Mouse (Mus musculus): Measurements from ENCODE around the gene Hist1h4b. TPM values are rescaled to one million over a fixed set of nuclear protein-coding genes. Genes with fewer than 3 reads are reported as not detected.
"Not testable (repeated sequence)": the region's sequence is repeated elsewhere in the genome, so short reads cannot be mapped to it uniquely, and the experiment has no call there.

Gene Hist1h4b
- 2.8 and 7.1 TPM in 2 replicates for polyA plus RNA-seq (2016; fragmentation: Nextera tagmentation; extraction: Ambion mirVana)

DNA sequence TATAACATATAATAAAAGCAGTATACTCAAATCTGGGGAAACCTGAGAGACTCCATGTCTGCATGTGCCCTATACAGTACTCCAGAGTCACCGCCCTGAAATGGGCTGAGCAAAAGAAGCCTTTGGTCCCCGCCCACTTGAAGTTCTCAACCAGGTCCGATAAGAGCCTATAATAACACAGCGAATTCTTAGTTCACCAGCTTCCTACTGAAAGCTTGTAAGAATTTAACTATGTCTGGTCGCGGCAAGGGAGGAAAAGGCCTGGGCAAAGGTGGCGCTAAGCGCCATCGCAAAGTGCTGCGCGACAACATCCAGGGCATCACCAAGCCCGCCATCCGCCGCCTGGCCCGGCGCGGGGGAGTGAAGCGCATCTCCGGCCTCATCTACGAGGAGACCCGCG, at the start of gene Hist1h4b:
TSS of gene Hist1h4b (plus strand) at position 224 of the 400 bp plus-strand sequence.
- Histone ChIP-seq H3K36me3 (replicated peaks) (no peaks in the 10 kb centered on the region), H3K4me1 (peaks cover 27% of the 10 kb centered on the region), H3K27me3 (replicated peaks; ENCODE audit: low read depth, poor library complexity, severe bottlenecking) (no peaks in the 10 kb centered on the region), H3K27ac (replicated peaks) (peak within 1 kb of the TSS; percentile 92), H3K9me3 (no peaks in the 10 kb centered on the region), H3K4me3 (peak within 1 kb of the TSS; percentile 60)
- DNase-seq (ENCODE audit: low spot score): peak; percentile 91
- under 1% methylated on average over 17 of the region's 22 CpGs for WGBS

DNA sequence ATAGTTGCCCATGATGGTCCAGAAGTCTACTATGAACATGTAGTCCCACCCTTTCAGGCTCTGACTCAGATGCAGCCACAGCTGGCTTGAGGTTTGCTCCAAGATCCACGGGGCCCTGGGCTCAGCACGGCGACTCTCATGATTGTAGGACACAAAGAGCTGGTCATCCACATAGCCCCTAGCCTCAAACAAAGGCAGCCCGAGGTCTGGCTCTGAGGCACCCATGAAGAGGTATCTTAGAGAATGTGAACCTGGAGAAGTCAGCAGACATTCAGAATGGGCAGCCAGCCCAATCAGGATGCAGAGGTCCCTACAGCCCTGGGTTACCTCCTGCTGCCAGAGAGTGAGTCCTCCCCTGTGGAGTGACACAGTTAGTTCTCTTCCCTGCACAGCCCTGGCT, 48.8 kb upstream of the Hist1h4b start:
- peaks cover 28% of the 10 kb centered on the region for H3K4me1 ChIP-seq
- peaks cover 8% of the 10 kb centered on the region for H3K27me3 ChIP-seq (replicated peaks; ENCODE audit: low read depth, poor library complexity, severe bottlenecking)
- DNase-seq (ENCODE audit: low spot score): no peak
- peak overlapping the region; percentile 48; the same call in 1 of the 2 replicates for H3K27ac ChIP-seq (replicated peaks)
- H3K36me3 ChIP-seq (replicated peaks): no peaks in the 10 kb centered on the region
- 85% methylated on average over 4 of the region's 4 CpGs for WGBS
- H3K4me3 ChIP-seq: no peak overlapping the region
- no peaks in the 10 kb centered on the region for H3K9me3 ChIP-seq

DNA sequence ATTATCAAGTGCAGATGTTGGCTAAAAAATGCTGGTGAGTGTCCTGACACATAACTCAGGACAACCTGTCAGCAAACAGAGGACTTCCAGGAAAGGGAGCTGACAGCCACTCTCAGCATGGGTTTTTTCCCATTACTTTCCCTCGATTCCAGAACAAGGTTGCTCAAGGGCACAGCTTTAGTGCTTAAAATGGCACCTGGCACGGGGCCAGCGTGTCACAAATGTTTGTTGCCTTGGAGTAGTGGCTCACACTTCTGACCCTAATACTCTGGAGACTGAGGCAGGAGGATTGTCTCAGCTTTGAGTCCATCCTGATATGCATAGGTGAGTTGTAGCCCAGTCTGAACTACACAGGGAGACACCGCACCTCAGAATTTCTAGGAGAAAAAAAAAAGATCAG, 48.2 kb upstream of the Hist1h4b start:
- DNase-seq (ENCODE audit: low spot score): no peak

DNA sequence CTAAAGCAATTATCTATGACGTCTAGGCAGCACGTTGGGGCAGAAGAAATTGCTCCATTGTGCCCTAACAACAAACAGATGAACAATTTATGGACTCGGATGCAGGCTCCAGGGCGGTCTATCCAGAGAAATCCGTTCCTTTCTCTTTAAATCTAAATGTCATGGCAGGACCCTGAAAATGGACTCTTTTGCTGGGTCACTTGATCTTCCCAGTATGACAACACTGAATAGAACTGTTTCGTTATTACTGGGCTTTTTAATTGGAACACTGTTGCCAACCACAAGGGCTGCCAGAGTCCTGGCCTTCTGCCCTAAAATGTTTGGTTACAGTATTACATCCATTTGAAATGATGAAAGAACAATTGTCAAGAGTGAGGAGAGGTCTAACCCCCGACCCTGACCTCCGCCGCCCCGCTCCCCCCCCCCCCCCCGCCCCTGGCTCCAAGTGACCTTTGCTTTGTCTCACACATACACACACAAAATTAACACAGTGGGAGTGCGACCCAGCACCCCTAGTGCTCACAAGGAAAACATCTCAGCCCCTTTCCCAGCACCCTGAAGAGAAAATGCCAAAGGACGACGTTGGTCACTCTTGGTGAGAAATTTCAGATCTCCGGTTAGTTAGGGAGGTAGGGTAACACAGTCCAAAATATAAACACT, 47.0 kb upstream of the Hist1h4b start:
- H3K36me3 ChIP-seq (replicated peaks): no peaks in the 10 kb centered on the region
- no peaks in the 10 kb centered on the region for H3K9me3 ChIP-seq
- H3K27me3 ChIP-seq (replicated peaks; ENCODE audit: low read depth, poor library complexity, severe bottlenecking): peaks cover 8% of the 10 kb centered on the region
- peak; percentile 38 for DNase-seq (ENCODE audit: low spot score)
- peak overlapping the region; percentile 81 for H3K27ac ChIP-seq (replicated peaks)
- peaks cover 34% of the 10 kb centered on the region for H3K4me1 ChIP-seq
- H3K4me3 ChIP-seq: peak overlapping the region; percentile 56
- WGBS: 10% methylated on average over 15 of the region's 15 CpGs

More for the DNA sequence above, 48.2 kb upstream of the Hist1h4b start:
- H3K4me3 ChIP-seq: no peak overlapping the region
- 76% methylated on average over 4 of the region's 4 CpGs for WGBS
- no peaks in the 10 kb centered on the region for H3K9me3 ChIP-seq
- H3K27ac ChIP-seq (replicated peaks): no peak overlapping the region
- H3K4me1 ChIP-seq: peaks cover 32% of the 10 kb centered on the region
- no peaks in the 10 kb centered on the region for H3K36me3 ChIP-seq (replicated peaks)
- H3K27me3 ChIP-seq (replicated peaks; ENCODE audit: low read depth, poor library complexity, severe bottlenecking): peaks cover 8% of the 10 kb centered on the region

DNA sequence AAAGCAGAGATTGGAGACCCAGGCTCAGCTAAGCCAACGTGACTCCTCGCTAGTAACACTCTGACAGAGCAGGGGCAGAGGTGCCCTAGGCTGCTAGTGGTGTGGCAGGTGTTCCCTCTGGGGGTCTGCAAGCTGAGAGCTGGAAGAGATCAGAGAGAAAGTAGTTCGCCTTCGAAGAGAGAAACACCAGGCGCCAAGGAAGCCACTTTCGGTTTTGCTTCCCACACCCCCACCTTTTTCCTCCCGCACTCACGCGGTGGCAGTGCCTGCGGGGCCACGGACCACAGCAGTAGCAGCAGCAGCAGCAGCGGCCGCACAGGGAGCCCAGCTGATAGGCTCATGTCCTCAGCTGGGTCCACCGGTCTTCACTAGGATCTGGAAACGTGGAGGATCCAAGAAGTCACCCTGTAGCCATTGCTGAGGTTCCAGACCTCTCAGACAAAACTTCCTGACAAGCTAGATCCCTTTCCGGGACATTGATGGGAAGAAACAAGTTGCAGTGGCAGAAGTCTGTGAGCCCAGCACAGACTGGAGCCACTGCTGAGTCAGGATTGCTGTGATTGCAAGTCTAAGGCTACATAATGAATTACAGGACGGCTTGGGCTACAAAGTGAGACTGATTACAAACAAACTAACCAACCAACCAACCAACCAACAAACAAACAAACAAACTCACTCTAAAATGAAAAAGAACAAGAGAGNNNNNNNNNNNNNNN, 46.3 kb upstream of the Hist1h4b start, which contains the start of gene Hfe:
TSS of gene Hfe (minus strand) at position 481 of the 716 bp plus-strand sequence.
- peaks cover 8% of the 10 kb centered on the region for H3K27me3 ChIP-seq (replicated peaks; ENCODE audit: low read depth, poor library complexity, severe bottlenecking)

DNA sequence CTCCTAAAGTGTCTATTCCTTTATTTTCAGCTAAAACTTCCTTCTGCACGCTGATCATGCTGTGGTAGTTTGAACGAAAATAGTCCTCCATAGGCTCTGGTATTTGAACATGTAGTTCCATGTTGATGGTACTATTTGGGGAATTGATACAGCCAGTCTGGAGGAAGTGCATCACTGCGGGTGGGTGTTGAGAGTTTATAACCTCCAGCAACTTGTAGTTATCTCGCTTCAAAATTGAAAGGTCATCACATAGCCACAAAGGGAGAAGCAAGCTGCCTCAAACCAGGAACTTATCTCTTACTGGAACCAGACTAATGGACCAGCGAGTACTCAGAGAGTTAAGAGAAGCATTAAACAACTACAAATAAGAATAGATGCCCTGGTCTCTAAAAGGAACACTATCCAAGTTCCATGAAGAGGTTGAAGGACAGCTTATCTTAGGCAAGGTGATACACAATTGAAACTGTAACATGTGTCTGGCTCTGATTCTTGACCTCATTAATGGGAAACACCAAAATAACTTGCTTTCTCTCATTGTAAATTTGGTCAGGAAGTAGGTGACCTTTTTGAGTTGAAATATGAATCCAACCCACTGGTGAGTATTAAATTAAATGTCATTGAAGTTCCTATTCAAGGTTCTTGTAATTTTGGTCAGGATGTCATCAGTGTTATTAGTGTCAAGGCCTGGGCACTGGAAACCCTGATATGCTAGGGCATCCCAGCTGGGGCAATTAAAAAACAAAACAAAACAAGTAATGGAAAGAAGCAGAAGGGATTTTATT, 40.4 kb upstream of the Hist1h4b start:
- Histone ChIP-seq H3K36me3 (replicated peaks) (no peaks in the 10 kb centered on the region), H3K9me3 (no peaks in the 10 kb centered on the region), H3K4me1 (peaks cover 16% of the 10 kb centered on the region), H3K4me3 (no peak overlapping the region), H3K27ac (replicated peaks) (no peak overlapping the region), H3K27me3 (replicated peaks; ENCODE audit: low read depth, poor library complexity, severe bottlenecking) (no peaks in the 10 kb centered on the region; the same call in 1 of the 2 replicates)
- 88% methylated on average over 5 of the region's 5 CpGs for WGBS
- no peak for DNase-seq (ENCODE audit: low spot score)

More for the DNA sequence above, 46.3 kb upstream of the Hist1h4b start, which contains the start of gene Hfe:
- 2% methylated on average over 17 of the region's 17 CpGs for WGBS
- DNase-seq (ENCODE audit: low spot score): peak; percentile 66
- Histone ChIP-seq H3K9me3 (no peaks in the 10 kb centered on the region), H3K4me1 (peaks cover 37% of the 10 kb centered on the region), H3K4me3 (peak within 1 kb of the TSS; percentile 56), H3K27ac (replicated peaks) (peak within 1 kb of the TSS; percentile 81), H3K36me3 (replicated peaks) (no peaks in the 10 kb centered on the region)

DNA sequence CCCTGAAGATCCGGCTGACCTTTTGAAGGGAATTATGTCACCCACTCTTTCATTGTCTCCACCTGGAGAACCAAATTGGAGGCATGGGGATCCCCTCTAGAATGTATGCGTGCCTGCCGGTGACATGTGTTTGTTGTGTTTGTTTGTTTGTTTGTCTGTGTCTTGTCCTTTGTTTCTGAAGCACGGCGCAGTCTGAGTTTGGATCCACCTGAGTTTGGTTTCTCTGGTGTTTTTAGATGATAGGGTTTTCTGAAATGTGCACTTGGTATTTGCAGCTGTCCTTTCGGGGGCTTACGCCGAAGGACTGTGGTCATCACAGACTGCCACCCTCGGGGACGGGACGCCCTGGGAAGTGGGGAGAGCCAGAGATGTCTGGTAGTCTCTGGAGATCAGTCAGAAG, 39.6 kb upstream of the Hist1h4b start:
- Histone ChIP-seq H3K36me3 (replicated peaks) (no peaks in the 10 kb centered on the region), H3K4me1 (peaks cover 16% of the 10 kb centered on the region), H3K27ac (replicated peaks) (no peak overlapping the region), H3K4me3 (no peak overlapping the region), H3K27me3 (replicated peaks; ENCODE audit: low read depth, poor library complexity, severe bottlenecking) (no peaks in the 10 kb centered on the region), H3K9me3 (no peaks in the 10 kb centered on the region)
- 54% methylated on average over 11 of the region's 11 CpGs for WGBS
- DNase-seq (ENCODE audit: low spot score): no peak

DNA sequence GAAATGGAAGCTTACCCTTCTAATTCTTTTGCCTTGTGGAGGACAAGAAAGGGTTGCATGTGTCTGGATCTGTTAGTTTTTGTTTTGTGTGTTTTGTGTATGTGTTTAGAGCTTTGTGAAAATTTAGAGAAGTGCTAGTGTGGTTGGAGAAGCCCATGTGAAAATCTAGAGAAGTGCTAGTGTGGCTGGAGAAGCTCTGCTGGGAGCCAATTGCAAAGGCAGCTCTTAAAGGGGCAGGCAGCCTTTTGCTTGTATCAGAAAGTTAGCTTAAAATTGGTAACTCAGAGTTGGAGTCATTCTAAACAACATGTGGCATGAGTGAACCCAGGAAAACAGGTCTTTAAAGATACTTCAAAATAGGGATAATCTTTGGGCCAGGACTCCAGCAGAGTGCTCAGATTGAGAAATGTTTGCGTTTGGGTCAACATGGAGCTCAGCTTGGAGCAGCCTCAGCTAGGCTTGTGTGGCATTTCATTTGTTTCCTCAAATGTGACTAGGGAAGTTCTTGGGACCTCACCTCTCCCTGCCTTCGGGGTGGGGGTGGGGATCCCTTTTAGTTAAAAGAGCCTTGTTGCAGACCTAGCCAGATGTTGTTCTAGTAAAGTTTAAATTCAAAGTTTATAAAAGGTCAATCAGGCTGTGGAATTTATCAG, 39.1 kb upstream of the Hist1h4b start:
- not testable (repeated sequence) for H3K4me3 ChIP-seq; DNase-seq (ENCODE audit: low spot score); H3K27ac ChIP-seq (replicated peaks); H3K9me3 ChIP-seq; H3K27me3 ChIP-seq (replicated peaks; ENCODE audit: low read depth, poor library complexity, severe bottlenecking); H3K36me3 ChIP-seq (replicated peaks)
- H3K4me1 ChIP-seq: peaks cover 16% of the 10 kb centered on the region
- 18% methylated on average over 2 of the region's 2 CpGs for WGBS

DNA sequence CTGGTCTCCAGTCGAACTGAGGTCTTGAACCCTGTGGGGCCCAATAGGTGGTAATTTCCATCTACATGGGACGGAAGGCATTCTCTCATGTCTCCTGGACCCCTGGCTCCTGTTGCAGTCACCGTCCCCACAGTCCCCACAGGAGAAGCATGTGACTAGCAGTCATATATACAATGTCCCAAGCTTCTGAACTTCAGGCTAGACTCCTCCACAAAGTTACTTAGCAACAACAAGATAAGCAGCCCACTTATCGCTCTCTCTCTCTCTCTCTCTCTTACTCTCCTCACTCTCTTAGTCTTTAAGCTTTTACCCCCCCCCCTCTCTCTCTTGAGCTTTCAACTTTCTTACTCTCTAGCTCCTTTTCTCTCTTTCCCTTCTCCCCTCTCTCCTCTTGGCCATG, 32.6 kb upstream of the Hist1h4b start:
- Histone ChIP-seq H3K9me3 (no peaks in the 10 kb centered on the region), H3K27ac (replicated peaks) (no peak overlapping the region), H3K27me3 (replicated peaks; ENCODE audit: low read depth, poor library complexity, severe bottlenecking) (no peaks in the 10 kb centered on the region), H3K4me3 (no peak overlapping the region), H3K36me3 (replicated peaks) (no peaks in the 10 kb centered on the region), H3K4me1 (peaks cover 4% of the 10 kb centered on the region; the same call in 1 of the 2 replicates)
- DNase-seq (ENCODE audit: low spot score): peak; percentile 4
- 85% methylated on average over 4 of the region's 4 CpGs for WGBS

DNA sequence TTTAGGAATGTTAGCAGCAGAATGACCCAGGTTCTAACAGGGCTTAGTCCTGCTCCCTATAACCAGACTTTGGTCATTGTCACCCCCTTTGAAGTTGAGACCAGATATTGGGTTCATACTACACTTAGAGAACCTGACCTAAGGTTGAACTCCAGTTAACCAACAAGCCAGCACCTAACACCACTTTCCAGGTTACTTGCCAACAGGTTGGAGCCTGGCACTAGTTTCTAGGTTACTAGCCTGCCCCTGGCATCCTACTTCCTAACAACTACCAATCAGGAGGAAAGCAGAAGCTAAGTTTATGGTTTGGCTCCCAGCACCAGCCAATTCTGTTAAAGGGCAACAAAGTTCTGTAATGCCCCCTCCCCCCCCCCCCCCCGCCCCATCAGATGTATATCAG, 31.6 kb upstream of the Hist1h4b start:
- Histone ChIP-seq H3K27ac (replicated peaks) (no peak overlapping the region), H3K4me3 (no peak overlapping the region), H3K9me3 (no peaks in the 10 kb centered on the region), H3K36me3 (replicated peaks) (no peaks in the 10 kb centered on the region), H3K27me3 (replicated peaks; ENCODE audit: low read depth, poor library complexity, severe bottlenecking) (no peaks in the 10 kb centered on the region), H3K4me1 (peaks cover 4% of the 10 kb centered on the region; the same call in 1 of the 2 replicates)
- peak; percentile 3 for DNase-seq (ENCODE audit: low spot score)
- 38% methylated on average over 1 of the region's 1 CpGs for WGBS

DNA sequence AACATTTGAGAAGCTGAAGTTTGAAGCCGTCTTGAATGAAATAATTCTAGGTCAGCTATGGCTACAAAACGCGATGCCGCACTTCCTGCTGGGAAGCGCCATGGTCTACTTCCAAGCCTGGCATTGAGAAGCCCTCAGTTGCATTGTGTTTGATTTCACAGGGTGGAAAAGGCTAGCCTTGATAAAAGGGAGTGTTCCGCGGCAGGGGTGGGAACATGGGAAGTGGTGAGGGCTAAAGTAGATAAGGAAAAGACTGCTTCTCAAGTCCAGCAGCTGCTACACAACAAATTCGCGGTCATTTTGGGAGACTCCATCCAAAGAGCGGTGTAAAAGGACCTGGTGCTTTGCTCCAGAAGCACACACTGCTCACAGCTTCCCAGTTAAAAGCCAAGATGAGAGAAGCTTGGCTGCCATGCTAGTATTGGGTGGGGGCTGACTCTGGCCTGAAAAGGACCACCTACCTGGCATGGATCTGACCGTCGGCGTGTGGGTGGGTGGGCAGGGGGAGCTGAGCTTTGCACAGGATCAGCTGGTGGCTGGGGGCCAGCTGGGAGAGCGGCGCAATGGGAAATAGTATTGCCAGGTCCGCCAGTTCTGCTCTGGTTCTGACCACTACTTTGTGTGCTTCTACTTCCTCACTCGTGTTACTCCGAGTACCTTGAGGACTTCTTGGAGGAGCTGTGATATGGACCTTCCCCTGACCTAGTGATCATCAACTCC, 28.2 kb upstream of the Hist1h4b start:
- Histone ChIP-seq H3K4me1 (peaks cover 8% of the 10 kb centered on the region), H3K9me3 (no peaks in the 10 kb centered on the region), H3K27ac (replicated peaks) (0 out of 2 replicates have a peak overlapping the region, but pooled peaks have one; percentile 30), H3K4me3 (no peak overlapping the region), H3K27me3 (replicated peaks; ENCODE audit: low read depth, poor library complexity, severe bottlenecking) (no peaks in the 10 kb centered on the region), H3K36me3 (replicated peaks) (no peaks in the 10 kb centered on the region)
- no peak for DNase-seq (ENCODE audit: low spot score)
- 92% methylated on average over 18 of the region's 18 CpGs for whole genome bisulfite sequencing

Data from embryonic facial prominence, embryonic 10.5 days (tissue).